Mouse (Mus musculus) urinary bladder, postnatal 0 days (tissue): ENCODE results near the gene Olfr945. TPM values are rescaled to one million over a fixed set of nuclear protein-coding genes. Genes with fewer than 3 reads are reported as not detected.

Experiments
- polyA plus RNA-seq: library from polyadenylated mRNA; unstranded; fragments of >200 nt; fragmentation: Nextera tagmentation; extraction: Ambion mirVana; gene quantifications from 2 replicates; pipeline ENCODE4 v1.2.1, GENCODE M21; 2015

Olfr945 gene
- polyA plus RNA-seq = not detected in 2 replicates

DNA sequence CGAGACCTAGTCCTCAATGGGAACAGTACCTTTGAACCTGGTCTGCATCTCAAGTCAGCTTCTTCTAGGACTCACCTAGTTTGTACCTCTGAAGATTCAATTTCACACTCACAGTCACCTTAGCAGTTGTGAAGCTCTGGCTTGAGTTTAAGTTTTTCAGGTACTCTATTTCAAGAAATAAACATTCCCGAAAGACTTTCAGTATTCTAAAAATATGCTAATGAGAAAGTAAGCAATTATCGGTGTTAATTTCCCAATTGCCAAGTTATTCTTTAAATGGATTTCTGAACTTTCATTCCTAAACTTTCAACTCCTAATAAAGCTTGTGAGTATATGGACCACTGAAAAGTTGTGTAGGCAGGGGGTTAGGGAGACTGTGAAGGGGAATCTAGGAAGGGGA, at the start of gene Olfr945:
Gene Olfr945, minus strand, starts transcription at position 101 of the 400 bp plus-strand sequence.

DNA sequence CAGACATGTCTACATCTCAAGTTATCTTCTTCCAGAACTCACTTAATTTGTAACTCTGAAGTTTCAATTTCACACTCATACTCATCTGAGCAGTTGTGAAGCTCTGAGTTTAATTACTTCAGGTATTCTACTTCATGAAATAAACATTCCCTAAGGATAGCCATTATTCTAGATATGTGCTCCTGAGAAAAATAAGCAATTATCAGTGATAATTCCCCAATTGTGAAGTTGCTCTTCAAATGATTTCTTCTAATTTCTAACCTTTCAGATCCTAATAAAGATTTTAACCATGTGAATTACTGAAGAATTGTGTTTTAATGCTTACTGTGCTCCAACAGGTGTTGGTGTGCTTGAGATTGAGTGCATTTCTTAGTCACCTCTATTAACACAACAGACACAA, 49.3 kb upstream of the Olfr945 start, which contains the start of gene Olfr948:
Gene Olfr948, minus strand, starts transcription at position 101 of the 400 bp plus-strand sequence.

DNA sequence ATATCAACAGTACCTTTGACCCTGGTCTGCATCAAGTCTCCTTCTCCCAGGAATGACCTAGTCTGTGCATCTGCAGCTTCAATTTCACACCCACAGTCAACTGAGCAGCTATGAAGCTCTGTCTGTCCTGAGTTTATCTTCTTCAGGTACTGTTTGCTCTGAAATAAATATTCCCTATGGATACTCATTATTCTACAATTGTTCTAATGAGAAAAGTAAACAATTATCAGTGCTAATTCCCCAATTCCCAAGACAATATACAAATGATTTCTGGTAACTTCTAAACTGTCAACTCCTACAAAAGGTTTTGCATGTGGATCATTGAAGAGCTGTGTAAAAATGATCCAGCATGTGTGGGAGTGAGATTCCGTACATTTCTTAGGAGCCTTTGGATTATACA, 26.7 kb downstream of the Olfr945 start, which contains the start of gene Olfr1537:
Gene Olfr1537, minus strand, starts transcription at position 101 of the 400 bp plus-strand sequence.

Other genes starting within 250 kb of the Olfr945 start
- gene Olfr937, start 211.9 kb downstream of the Olfr945 start, polyA plus RNA-seq = not detected in 2 replicates
- gene Olfr938, start 197.9 kb downstream of the Olfr945 start, polyA plus RNA-seq = not detected in 2 replicates
- not detected in 2 replicates for gene Olfr27, start 148.7 kb downstream of the Olfr945 start, polyA plus RNA-seq
- not detected in 2 replicates for gene Olfr943, start 110.5 kb downstream of the Olfr945 start, polyA plus RNA-seq
- gene Olfr944, start 74.9 kb downstream of the Olfr945 start, polyA plus RNA-seq = not detected in 2 replicates
- gene Olfr1537, start 26.8 kb downstream of the Olfr945 start, polyA plus RNA-seq = not detected in 2 replicates
- not detected in 2 replicates for gene Olfr948, start 49.2 kb upstream of the Olfr945 start, polyA plus RNA-seq
- not detected in 2 replicates for gene Olfr951, start 110.6 kb upstream of the Olfr945 start, polyA plus RNA-seq
- gene Olfr952, start 150.3 kb upstream of the Olfr945 start, polyA plus RNA-seq = not detected in 2 replicates
- not detected in 2 replicates for gene Olfr954, start 179.9 kb upstream of the Olfr945 start, polyA plus RNA-seq
- not detected in 2 replicates for gene Olfr955, start 195.1 kb upstream of the Olfr945 start, polyA plus RNA-seq
- not detected in 2 replicates for gene Olfr44, start 217.2 kb upstream of the Olfr945 start, polyA plus RNA-seq
- not detected in 2 replicates for gene Olfr957, start 239.0 kb upstream of the Olfr945 start, polyA plus RNA-seq